ENCODE assay signal across 14 mouse cellular contexts in the genomic region with DNA sequence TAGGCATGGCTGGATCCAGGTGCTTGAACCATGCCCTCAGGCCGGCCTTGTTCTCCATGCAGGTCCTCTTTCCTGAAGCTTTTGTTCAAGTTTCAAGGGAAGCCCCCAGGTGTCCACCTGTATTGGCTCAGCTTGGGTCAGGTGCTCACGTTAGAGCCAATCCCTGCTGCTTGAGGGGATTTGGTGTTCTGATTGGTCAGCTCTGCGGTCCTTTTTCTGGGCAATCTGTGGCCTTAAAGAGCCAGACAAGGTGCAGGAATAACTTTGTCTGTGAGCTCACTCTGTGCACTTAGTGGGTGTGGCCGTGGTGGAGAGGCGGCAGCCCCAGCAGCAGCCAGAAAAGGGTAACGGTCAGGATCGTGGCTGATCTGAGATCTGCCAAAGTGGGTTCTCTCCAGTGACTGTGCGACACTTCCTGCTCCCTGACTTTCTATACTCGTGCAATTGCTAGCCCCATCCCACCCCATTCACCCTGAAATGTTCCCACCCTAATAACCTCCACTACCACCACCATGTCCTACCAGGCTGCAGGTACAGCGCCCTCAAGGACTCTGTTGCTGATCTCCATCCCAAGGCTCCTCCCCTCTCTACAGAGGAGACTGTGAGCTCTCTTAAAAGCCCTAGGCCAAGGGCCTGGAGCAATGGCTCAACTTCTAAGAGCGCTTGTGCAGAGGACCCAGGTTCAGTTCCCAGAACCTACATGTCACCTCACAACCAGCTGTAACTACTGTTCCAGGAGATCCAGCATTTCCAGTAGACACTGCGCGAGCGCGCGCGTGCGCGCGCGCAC.
"Had no signal": no experiment of that assay in that cellular context is flagged by ENCODE, and none has a peak within 500 bp of the region (broad histone marks: within the 10 kb centered on the region; RNA-seq: fewer than 3 reads in every experiment).

No protein-coding gene starts in this region.

- H3K4me2 ChIP-seq: limb, embryonic 13.5 days; liver, embryonic 12.5 days; liver, embryonic 15.5 days; midbrain, embryonic 11.5 days had no signal

- ATAC-seq: liver, embryonic 12.5 days had no signal

- H3K9ac ChIP-seq: limb, embryonic 13.5 days; liver, embryonic 12.5 days; liver, embryonic 15.5 days had no signal

- H3K27ac ChIP-seq: layer of hippocampus, adult 2 months; limb, embryonic 10.5 days; limb, embryonic 13.5 days; liver, embryonic 12.5 days; liver, embryonic 15.5 days had no signal

- H3K4me3 ChIP-seq: layer of hippocampus, adult 2 months; limb, embryonic 10.5 days; limb, embryonic 13.5 days; liver, embryonic 12.5 days; liver, embryonic 15.5 days had no signal

- H3K36me3 ChIP-seq: limb, embryonic 10.5 days; limb, embryonic 13.5 days; liver, embryonic 12.5 days; liver, embryonic 15.5 days had no signal

- DNase-seq: kidney, postnatal 25 days; layer of hippocampus, adult 9-11 months; liver; lung, adult 2 months; lung, postnatal 14 days; lung, postnatal 4 days; midbrain, embryonic 14.5 days; thymus, postnatal 25 days had no signal

- H3K9me3 ChIP-seq: limb, embryonic 10.5 days; liver, embryonic 12.5 days; liver, embryonic 15.5 days had no signal

- H3K4me1 ChIP-seq: liver, embryonic 15.5 days had no signal
